Mouse (Mus musculus): ENCODE data around the gene Cdk1. TPM values are rescaled to one million over a fixed set of nuclear protein-coding genes. Genes with fewer than 3 reads are reported as not detected.

Gene Cdk1
- total RNA-seq, 2 experiments from 2014 or later: not detected

DNA sequence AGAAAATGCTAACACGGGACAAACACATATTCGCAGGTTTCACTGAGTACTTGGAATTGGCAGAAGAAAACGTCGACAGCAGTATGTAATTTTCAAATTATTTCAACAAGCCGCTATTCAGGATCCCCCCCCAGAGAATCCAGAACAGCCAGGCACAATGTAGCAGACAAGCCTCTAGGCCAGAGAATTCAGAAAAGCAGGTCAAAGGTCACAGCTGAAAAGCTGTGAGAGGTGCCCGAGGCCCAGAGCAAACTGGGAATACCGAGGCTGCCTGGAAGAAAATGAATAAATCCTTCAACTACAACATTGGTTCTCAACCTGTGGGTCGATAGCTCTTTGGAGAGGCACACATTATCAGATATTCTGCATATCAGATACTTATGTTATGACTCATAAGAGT lies 4.5 kb downstream of the Cdk1 start:
- DNase-seq (ENCODE audit: low spot score in 2 of 2): no peak

DNA sequence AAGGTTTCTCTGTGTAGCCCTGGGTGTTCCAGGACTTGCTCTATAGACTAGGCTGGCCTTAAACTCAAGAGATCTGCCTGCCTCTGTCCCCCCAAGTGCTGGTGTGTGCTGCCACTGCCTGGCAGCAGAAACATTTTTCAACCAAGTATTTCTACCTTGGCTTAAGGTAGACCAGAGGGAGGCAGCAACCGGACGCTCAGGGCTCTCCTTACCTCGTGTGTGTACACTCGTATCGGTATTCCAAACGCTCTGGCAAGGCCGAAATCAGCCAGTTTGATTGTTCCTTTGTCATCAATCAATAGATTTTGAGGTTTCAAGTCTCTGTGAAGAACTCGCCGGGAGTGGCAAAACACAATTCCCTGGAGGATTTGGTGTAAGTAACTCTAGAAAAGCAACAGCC lies 10.4 kb downstream of the Cdk1 start:
- no peak for DNase-seq (ENCODE audit: low spot score in 2 of 2)

DNA sequence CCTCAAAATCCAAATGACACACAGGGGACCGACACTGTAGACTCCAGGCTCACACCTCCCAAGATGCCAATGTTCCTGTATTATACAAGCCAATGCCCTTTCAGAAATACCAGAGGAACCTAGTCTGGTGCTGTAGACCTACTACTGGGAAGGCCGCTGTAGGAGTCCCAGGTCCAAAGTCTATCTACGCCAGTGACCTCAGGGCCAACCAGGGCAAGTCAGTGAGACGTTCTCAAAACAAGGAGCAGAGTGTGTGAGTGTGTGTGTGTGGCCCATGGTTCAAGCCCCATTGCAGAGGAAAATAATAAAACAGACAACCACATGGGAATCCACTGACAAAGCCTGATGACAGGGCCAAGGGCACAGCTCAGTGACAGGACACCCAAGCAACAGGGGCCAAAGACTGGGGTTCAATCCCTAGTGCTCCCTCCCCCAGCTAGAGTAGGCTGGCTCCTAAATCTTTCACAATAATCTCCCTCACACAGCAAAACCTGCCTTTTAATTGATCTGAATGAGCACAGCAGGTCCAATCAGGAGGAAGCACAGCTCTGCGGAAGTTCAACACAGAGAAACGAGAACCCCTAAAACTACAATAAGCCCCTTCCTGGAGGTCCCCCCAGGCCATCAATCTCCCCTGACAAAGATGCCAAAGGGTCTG lies 11.0 kb downstream of the Cdk1 start:
- no peak for DNase-seq (ENCODE audit: low spot score in 2 of 2)

DNA sequence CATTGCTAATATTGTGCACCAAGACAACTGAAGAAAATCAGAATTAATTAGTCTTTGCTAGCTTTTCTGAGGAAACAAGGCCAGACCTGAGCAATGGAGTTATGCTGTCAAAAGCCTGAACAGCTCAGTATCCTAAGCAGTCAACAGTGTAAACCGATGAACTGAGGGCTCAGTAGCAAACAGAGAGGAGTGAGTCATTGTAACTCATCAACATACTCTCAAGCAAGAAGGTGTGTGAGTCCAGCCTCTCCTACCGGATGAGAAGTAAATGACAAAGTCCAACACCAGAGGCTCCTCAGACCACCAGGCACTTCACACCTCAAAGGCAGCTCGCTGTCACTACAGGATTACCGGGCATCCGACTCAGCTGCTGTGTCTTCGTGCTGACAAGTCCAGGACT lies 12.7 kb downstream of the Cdk1 start:
- DNase-seq (ENCODE audit: low spot score in 2 of 2): no peak

DNA sequence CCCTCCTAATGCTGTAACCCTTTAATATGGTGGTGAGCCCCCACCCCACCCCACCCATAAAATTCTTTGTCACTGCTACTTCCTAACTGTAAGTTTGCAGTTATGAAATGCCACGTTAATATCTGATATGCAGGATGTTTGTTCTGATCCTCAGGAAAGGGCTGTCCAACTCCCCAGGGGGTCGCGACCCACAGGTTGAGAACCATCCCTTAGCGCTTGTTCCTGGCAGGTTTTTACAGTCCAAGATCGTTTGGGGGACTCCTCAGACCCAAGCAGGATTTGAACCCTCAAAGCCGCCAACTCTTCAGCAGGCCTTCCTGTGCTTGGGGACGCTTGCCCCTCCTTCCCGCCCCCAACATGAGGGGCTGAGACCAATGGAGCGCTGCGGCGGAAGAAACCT lies 16.5 kb downstream of the Cdk1 start:
- DNase-seq (ENCODE audit: low spot score in 2 of 2): no peak

DNA sequence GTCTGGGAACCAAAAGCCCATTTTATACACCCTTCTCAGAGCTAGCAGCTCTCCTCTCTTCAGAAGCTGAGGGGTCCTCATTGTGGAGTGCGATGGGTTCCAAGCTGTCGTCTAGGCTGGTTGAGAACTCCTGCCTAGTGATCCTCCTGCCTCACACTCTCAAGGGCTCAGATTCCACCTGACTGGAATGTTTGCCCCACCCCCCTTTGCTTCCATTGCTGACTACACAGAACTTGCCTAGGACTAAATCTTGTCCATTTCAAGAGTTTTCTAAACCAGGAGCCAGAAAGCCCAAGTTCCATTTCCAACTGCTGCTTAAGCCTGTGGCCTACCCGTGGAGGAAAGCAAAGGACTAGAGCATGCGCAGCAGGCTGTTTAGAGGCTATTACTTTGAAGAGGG lies 17.1 kb downstream of the Cdk1 start:
- DNase-seq (ENCODE audit: low spot score in 2 of 2): no peak

DNA sequence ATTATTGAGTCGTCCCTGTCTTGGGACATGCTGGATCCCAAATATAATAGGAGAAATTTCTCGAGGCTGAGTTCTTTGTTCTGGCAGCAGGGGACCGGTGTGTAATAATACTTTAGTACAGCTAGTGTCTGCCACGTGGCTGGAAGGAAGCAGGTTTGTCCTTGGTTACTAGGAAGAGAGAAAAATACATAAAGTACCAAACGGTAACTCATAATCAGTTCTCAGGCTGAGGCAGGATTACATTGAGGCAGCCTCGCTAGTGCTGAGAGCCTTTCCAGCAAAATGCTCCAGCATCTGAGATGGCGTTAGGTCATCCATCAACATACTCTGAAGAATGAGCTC lies 17.6 kb downstream of the Cdk1 start:
- no peak for DNase-seq (ENCODE audit: low spot score in 2 of 2)

DNA sequence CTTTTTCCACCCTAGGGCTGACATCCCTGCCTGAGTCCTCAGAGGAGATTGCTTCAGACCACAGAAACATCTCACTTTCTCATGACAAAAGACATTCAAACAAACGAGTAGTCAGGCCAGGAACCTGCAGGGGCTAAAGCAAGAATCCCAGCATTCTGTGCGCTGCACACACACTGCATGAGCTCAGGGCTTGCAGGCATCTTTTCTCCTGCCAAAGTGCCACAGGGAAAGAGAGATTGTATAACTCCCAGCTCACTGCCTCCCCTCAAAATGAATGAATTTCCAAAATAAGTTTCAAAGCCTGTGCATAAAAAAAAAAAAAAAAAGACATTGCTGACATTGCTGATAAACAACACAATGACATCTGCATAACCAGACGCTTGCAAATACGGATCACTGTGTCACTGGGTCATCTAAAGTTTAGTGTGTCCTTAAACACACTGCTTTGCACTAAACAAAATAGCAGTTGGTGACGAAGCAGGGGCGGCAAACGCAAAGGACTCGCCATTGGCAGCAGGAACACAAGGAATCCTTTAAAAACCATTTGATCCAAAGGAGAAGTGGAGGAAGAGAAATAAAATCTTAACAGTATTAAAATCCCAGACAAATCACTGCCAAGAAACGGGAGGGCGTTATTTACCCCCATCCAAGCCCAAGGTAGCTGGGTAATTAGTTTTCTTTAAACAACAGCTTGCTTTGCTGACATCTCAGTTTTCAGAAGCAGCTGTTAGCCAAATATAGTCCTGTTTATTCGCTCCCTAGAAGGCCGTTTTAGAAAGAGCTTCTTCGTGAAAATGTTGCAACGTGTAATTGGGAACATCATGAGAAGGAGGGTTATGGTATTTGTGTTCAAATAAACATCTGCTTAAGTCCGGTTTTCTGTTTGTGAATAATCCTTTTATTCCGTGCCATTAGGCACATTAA lies 18.2 kb downstream of the Cdk1 start:
- peak in 1 of 2 experiments; percentile 18 for DNase-seq (ENCODE audit: low spot score in 2 of 2)

DNA sequence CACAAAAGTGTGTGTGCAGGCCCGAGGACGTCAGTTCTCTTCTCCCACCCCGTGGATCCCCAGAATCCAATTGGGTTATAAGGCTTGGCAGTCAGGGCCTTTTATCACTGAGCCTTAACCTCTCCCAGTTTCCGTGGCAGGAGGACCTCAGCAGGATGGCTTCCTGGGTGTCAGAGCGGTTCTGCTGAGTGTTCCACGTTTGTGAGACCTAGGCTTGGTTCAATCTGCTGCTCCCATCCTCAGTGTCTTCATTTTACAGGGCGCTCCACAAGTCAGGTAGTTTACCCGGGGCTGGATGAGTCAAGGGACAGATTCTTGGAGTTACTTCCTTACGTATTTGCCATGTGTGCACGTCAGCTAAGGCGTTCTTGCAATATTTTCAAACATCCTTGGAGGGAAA lies 19.5 kb downstream of the Cdk1 start:
- DNase-seq (ENCODE audit: low spot score in 2 of 2): no peak

DNA sequence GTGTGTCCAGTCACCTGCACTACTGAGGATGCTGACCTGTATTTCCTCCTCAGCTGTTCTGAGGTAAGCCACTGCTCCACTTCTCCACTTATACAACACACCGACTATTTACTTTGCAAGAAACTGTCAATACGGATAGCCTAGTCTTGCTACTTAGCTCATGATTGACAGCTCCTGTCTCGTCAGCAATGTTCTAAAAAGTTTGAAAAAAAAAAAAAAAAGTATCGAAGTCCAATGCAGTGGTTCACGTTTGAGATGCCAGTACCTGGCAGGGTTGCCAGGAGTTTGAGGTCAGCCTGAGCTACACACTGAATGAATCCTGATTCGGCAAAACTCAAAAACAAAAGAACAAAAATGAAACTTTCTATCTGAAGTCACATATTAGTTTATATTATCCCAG lies 21.5 kb downstream of the Cdk1 start:
- no peak for DNase-seq (ENCODE audit: low spot score in 2 of 2)

DNA sequence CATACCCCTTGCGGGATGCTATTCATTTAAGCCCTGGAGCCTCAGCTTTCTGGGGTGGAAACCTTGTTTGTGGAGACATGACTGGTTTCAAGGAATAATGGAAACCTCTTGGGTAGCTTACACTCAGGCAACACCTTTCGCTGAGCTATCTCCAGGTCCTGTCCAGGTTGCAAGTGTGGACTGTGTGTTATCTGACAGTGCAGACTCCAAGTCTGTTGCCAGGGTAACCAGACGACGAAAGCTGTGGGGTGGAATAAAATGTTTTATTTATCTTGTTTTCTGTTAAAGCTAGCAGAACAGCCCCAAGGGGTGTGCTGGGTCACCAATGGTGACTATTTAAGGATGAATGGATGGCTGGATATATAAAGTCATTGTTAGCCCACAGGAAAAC lies 24.1 kb downstream of the Cdk1 start:
- no peak for DNase-seq (ENCODE audit: low spot score in 2 of 2)

DNA sequence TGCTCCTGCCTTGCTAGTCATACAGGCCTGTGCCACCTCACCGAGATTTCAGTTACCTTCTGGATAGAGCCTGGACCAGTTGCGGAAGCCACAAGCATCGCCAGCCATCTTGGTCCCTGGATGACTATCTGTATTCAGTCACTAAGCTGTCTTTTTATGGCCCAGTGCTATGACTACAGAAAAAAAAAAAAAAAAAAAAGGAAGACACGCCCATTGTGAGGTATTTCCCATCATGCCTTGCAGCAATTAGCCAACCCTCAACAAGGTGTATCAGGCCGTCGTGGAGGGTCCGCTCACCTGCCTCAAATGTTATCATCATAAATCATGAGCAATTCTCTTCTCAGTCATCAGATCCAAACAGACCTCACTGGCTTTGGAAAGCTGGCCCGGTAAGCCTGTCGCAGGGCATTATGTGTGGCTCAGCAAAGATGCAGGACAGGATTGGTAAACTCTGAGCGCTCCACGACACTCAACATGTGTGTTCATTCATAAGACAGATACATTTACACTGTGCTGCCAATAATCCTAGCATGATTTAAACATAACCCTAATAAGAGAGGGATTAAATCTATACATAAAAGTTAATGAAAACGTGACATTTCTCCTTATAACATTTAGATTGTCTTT lies 24.6 kb downstream of the Cdk1 start:
- DNase-seq (ENCODE audit: low spot score in 2 of 2): no peak

DNA sequence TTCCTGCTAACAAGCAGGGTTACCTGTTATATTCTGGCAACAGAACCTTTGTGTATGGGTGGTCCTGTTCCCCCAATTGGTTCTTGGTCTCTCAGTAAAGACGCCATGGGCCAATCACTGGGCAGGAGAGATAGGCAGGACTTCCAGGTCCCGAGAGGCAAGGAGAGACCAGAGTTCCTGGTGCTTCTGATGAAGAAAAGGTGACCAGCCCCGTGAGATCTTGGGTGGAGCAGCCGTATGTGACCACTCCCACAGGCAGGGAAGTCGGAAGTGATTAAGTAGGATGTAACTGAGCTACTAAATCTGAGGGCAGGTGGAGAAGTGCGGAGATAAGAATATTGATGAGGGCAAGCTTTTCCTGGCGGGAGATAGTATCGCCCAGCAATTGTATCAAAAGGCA lies 25.4 kb downstream of the Cdk1 start:
- no peak for DNase-seq (ENCODE audit: low spot score in 2 of 2)

DNA sequence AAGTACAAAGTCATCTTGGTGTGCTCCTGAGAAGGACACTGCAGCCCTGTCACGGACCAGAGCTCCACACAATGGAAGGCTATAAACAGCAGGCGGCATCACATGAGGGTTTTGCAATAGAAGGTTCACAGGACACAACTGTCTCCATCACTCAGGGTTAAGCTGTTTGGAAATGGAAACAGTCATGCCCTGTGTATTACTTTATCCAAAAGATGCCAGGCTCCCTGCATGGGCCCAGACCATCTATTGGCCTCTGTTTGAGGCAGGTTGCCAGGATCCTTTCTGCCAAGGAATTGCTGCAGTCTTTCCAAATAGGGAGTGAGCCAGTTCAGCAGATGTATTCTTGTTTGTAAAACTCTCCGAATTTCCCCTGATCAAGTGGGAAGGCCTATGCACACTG lies 26.3 kb downstream of the Cdk1 start:
- DNase-seq (ENCODE audit: low spot score in 2 of 2): peak in 1 of 2 experiments; percentile 10

DNA sequence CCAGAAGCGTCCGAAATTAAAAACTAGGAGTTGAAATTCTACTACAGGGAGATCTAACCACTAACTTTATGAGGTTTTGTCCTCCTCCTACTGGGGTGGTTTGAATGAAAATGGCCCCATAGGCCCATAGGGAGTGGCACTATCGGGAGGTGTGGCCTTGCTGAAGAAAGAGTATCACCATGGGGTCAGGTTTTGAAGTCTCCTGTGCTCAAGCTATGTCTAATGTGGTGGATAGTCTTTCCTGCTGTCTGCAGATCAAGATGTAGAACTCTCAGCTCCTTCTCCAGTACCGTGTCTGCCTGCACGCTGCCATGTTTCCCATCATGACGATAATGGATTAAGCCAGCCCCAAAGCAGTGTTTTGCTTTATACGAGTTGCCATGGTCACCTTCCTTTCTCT lies 27.9 kb downstream of the Cdk1 start:
- DNase-seq (ENCODE audit: low spot score in 2 of 2): no peak

DNA sequence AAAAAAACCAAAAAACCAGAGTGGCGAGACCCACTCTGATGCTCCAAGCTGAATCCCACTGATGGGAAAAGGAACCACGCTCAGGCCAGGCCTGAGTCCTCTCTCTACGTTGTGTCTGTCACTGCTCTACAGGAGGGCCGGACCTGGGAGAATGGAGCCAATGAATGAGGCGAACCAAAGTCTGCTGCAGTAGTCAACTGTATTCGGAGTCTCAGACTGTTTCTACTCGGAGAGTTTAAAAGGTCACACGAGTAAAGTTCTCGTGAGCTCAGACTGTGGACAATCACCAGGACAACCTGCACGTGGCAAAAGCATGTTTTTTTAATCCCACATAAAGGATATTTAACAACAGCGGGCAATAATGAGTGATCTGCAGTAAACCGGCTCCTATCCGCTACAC lies 28.8 kb downstream of the Cdk1 start:
- no peak for DNase-seq (ENCODE audit: low spot score in 2 of 2)

DNA sequence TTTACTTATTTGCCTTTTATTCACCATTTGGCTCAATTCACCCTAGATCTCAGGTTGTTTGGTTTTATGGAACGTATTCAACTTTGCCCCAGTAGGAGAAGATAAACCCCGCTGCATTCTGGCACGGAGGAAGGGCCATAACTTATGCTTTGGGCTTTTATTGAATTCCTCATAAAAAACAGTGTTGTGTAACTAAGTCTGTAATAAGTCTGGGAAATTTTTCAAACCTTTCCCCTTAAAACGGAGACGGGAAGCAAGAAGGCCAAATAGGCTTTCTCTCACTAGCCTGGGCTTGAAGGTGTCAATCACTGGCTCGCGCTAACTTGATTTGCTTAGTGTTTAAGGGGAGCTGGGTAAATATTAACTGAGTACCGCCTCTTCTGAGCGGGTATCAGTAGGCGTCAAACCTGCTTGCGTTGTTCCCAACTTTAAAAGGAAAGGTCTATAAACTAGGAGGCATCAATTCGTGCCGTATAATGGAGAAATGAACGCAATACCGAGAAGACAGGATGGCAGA lies 31.2 kb downstream of the Cdk1 start:
- DNase-seq (ENCODE audit: low spot score in 2 of 2): no peak

DNA sequence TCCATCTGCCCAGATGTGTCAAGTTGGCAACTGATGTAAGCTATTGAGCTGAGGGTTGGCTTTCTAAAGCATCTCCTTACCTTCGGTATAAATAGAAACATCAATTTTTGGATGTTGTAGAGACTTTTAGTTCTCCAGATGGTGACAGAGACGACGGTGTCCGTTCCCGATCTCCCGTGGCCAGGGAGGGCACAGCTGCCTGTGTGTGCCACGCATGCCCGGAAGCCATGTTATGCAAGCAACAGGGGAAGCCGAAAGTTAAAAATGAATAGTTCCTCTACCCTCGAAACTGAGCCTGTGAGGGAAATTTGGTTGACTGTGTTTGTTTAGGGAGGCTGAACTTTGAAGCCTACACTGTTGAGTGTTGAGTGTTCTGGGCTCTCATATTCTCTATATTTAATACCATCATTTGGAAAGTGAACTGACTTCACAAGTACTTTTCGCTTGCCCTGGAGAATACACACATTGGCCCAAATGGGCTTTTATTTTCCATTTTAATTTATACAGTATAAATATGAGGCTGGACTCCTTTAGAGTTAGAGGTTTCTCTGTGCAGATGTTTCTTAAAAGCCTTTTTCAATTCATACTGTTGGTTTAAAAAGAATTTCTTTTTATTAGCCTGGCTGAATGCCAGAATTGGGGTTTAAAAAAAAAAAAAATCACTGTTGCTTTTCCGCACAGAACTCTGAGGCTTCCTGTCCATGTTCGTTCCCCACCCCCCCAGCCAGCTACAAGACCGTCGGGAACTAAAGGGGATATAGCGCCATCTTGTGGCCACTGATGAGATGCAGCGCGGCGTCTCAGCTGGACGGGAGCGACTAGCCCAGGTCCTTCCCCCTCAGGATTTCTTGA lies 31.8 kb downstream of the Cdk1 start:
- peak; percentile 66 to 85 for DNase-seq (ENCODE audit: low spot score in 2 of 2)

DNA sequence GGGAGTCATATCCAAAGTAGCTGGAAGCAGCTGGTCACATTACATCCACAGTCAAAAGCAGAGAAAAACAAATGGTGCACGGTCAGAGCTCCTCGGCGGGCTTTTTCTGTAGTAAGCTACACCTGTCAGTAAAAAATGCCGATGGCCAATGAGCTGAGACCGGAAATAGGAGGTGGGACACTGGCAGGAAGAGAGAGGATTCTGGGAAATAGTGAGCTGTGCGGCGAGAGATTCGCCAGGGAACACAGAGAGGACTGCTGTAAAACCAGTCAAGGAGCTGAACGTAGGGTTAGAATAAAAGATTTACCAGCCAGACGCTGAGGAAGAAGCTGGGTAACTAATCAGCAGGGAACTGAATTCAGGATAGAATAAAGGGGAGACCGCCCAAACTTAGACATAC lies 34.2 kb downstream of the Cdk1 start:
- DNase-seq (ENCODE audit: low spot score in 2 of 2): no peak

DNA sequence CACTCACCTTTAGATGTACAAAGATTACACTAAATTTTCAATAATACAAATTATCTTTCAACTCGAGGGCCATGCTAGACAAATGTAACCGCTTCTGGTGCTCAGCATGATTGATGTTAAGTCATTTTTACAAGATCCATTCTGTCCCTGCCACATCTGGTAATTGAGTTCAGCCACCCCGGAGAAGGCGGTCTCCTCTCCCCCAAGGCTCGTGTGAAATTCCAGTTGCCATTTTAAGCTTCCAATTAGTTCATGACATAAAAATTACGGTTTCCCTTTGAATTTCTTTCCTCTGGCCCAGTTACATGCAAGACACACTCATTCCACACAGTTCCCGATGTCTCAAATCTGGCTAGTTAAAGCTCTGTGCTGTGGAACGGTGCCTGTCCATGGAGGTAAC lies 38.8 kb downstream of the Cdk1 start:
- no peak for DNase-seq (ENCODE audit: low spot score in 2 of 2)

DNA sequence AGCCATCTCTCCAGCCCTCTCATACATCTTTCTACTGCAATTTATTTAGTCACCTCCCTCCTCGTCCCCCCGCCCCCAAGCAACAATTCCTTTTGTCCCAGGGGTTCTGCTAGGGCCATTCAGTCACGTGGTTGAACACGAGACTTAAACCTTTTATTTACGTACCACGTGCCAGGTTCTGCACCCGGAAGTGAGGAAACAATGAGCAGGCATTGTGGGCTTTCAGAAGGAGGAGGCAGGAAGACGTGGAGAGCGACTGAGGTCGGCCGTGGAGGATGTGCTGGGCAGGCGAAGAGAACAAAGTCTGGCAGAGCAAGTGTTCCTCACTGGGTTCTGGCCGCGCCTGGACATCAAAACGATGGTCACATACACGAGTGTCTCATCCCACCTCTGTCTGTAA lies 40.9 kb downstream of the Cdk1 start:
- DNase-seq (ENCODE audit: low spot score in 2 of 2): no peak
